Mouse (Mus musculus) kidney, postnatal 25 days (tissue): ENCODE measurements around the gene Nr5a1.

ENCODE experiments used
- DNase-seq, 2 experiments: peaks; one replicate each; pipeline ENCODE4 v3.0.0; 2021; ENCODE audit warnings: mixed read lengths in 2 of 2

The Nr5a1 gene

DNA sequence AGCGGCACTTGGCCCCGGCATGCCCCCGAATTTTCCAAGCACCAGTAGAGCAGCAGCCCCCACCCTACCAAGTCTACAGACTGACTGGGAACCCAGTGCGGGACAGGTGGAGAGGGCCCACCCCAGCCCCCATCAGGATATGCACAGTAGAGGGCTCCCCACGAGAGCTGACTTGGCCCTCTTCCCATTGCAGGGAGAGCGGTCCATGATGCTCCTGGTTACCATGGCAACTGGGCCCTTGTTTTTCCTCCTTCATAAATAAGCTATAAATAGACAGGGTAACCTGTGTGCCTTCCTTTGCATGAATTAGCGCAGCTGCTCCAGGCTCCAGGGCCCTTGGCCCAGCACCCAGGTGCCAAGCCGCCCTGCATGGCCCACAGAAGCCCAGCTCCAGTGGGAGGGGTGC, 67.1 kb downstream of the Nr5a1 start:
- no peak for DNase-seq

- DNase-seq: peak; percentile 81 to 86
Measured at GRCm38 (mm10) chr2:38645936-38646335, 68.4 kb downstream of the Nr5a1 start.

GRCm38 (mm10) chr2:38643625-38644427, 70.5 kb downstream of the Nr5a1 start, which contains the start of gene Psmb7:
Gene Psmb7 (minus strand): TSS chr2:38644087.
- DNase-seq: peak; percentile 95
